Mouse (Mus musculus) layer of hippocampus, adult 8-10 months (tissue): Measurements from ENCODE around the gene Akr1c14. TPM values are rescaled to one million over a fixed set of nuclear protein-coding genes. Genes with fewer than 3 reads are reported as not detected.
A peak's percentile ranks its signal among the peaks of the same experiment; 100 is the strongest.
"Not testable (repeated sequence)": the region's sequence is repeated elsewhere in the genome, so short reads cannot be mapped to it uniquely, and the experiment has no call there.

Source experiments
- DNase-seq, 2 experiments: peaks; one replicate each; pipeline ENCODE4 v3.0.0; 2022; ENCODE audit warnings: low spot score in 2 of 2
- total RNA-seq, 4 experiments: library from RNA; stranded (reverse); gene quantifications; 2 replicates each; pipeline ENCODE4 v1.2.4; 2022

Gene Akr1c14
- total RNA-seq, 4 experiments from 2014 or later, result 1.2 to 1.7 (median 1.4) TPM

DNA sequence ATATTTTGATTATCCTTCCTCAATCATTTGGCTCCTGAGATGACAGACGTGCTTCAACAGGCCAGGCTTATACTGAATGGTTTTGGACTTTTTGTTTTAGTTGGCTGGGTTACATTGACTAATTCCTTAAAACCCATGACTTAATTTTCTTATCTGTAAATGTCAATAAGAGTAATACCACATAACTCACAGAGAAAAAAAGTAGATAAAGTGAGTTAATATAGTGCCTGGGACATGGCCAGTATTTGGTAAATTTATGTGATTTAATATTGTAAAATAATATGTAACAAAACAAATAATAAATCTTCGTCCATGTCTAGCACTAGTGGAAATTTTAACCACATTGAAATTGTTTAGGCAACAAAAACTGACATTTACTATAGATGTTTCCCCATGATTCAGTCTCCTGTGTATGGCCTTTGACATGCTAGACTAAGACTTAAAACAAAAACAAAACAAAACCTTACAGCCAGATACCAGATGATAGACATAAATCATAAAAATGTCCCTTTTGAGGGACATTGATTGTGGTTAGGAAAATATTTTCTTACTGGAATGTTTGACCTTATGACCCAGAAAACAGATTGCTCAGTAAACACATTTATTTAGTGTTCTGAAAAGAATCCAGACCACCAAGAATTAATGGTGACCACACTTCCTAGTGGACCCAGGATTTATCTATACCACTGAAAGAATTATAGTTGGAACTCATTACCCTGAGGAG is 70.5 kb downstream of the Akr1c14 start:
- DNase-seq, result no peak

DNA sequence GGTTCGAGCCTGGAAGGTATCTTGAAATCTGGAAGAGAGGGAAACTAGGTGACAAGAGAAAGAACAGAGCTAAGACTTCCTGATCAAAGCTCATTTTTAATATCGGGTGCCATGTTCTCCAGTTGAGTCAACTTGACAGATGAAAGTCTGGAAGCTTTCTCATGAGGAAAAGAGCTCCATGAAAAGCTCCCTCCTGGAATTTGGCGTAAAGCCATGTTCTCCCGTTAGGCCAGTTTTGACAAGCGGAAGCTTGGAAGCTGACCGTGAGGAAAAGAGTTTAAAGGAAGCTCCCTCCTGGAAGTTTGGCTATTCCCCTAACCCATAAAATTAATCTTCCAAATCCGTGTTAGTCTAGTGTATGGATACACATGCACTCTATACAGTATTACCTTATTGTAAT is 74.3 kb downstream of the Akr1c14 start:
- DNase-seq, result no peak

- DNase-seq, result not testable (repeated sequence)
Observed at GRCm38 (mm10) chr13:4124471-4124870, 75.7 kb downstream of the Akr1c14 start.

DNA sequence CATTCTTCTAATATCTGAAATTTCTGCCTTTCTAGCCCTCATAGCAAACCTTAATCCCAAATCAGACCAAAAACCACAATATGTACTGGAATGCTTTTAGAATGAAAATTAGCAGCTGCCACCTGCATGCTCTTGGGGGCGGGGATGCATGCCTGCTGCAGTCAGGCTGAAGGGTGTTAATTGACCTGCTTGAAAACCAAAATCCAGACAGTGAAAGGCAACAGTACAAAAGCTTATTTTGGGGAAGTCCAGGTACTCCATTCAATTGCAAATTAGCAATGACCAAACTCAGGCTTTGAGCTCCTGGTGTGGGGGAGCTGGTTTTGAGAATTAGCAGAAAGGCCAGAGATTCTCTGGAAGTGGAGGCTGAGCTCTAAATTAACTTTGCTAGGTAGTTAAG is 77.0 kb downstream of the Akr1c14 start:
- not testable (repeated sequence) for DNase-seq

DNA sequence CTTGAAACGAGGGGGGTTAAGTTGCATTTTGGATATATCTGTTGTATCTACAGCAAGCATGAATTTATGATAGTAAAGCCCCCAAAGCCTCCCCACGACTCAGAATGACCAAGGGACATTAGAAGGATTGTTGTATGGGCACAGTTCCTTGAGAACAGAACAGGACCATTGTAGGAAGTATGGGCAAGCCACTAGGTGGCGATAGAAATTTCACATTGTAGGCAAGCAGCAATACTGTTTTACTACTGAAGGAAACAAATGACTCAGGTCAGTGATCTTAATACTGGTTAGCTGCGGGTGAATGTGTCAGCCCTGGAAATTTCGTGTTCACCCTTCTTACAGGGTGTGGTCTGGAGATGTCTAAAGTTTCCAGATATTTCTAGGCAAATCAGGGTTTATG is 80.3 kb downstream of the Akr1c14 start:
- peak in 1 of 2 experiments; percentile 9 for DNase-seq

DNA sequence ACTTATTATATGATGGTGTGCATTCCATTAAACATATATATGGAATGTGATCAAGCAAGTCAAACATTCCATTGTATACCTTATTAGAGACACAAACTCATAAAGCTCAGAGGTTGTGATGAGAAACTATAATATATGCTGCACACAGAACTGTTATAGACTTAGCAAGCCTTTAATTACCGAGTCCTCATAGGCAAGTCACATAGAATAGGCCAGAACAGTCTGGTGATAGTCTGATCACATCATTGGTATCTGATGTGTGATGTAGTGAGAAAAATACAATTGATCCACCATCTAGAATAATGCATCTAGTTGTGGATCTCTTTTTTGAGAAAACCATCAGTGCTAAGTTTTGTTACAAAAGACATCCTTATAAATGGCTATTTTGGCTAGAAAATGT is 82.5 kb downstream of the Akr1c14 start:
- DNase-seq, result no peak

GRCm38 (mm10) chr13:4131721-4132120 is 82.9 kb downstream of the Akr1c14 start:
- DNase-seq, result no peak

DNA sequence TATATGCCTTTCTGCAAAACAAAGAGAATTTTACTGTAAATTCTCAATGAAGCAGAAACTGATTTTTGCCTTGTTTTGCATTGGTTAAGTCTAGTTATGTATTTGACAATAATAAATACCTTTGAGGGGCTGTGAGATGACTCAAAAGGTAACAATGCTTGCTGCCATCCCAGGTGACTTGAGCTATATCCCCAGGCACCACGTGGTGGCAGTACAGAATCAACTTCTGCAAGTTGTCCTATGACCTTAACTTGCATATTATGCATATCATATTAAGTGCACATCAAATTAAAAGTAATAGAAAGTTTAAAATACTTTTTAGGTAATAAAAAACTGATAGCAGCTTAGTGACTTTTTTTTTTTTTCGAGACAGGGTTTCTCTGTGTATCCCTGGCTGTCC is 84.3 kb downstream of the Akr1c14 start:
- DNase-seq, result no peak

Other genes with a start within 250 kb of the Akr1c14 start
- not detected for gene Calml3, start 244.7 kb upstream of the Akr1c14 start, total RNA-seq
- gene Calm4, start 211.3 kb upstream of the Akr1c14 start, total RNA-seq, result not detected
- not detected for gene Calm5, start 194.8 kb upstream of the Akr1c14 start, total RNA-seq
- gene Net1, start 130.8 kb upstream of the Akr1c14 start, total RNA-seq, result 10 to 100 TPM; 35.6 to 49.4 (median 41.1) TPM
- gene Tubal3, start 130.7 kb upstream of the Akr1c14 start, total RNA-seq, result not detected
- gene Ucn3, start 103.7 kb upstream of the Akr1c14 start, total RNA-seq, result not detected
- 1 to 10 TPM; 2.1 to 2.8 (median 2.6) TPM for gene Akr1c18, start 101.6 kb downstream of the Akr1c14 start, total RNA-seq
- 1 to 10 TPM in 2 of 4 experiments, not detected in 2; 1.7 to 2.9 TPM for gene Akr1c13, start 142.1 kb downstream of the Akr1c14 start, total RNA-seq
- not detected for gene Akr1c19, start 179.7 kb downstream of the Akr1c14 start, total RNA-seq
- gene Akr1c12, start 230.4 kb downstream of the Akr1c14 start, total RNA-seq, result not detected